Mouse (Mus musculus): Measurements from ENCODE around the gene Mcrip1. TPM values are rescaled to one million over a fixed set of nuclear protein-coding genes. Genes with fewer than 3 reads are reported as not detected.

Gene Mcrip1
- polyA plus RNA-seq, 1 experiment from 2014 or later, result 115 TPM

- 78% methylated on average over 2 of the region's 2 CpGs for WGBS
- H3K9me3 ChIP-seq (ENCODE audit: control insufficient read depth, low read length), result no peaks in the 10 kb centered on the region
- no peak overlapping the region for H3K27ac ChIP-seq (replicated peaks)
- H3K36me3 ChIP-seq (ENCODE audit: control insufficient read depth, insufficient read depth, low read length), result no peaks in the 10 kb centered on the region
- no peak overlapping the region for H3K4me2 ChIP-seq (replicated peaks; ENCODE audit: low read depth)
- no peak for ATAC-seq (ENCODE audit: low FRiP score, low TSS enrichment)
- TF ChIP-seq EP300 (optimal IDR thresholded peaks at IDR 0.05) (no peak), CTCF (IDR thresholded peaks at IDR 0.05; ENCODE audit: low read depth) (no peak)
- H3K4me3 ChIP-seq (ENCODE audit: low read depth, low read length), result no peak overlapping the region
- DNase-seq (ENCODE audit: low spot score), result no peak
- H3K9ac ChIP-seq (ENCODE audit: low read length), result no peak overlapping the region
- H3K27me3 ChIP-seq (ENCODE audit: control insufficient read depth, insufficient read depth, low read length), result no peaks in the 10 kb centered on the region; the same call in 1 of the 2 replicates
- peaks cover 6% of the 10 kb centered on the region; the same call in 1 of the 2 replicates for H3K4me1 ChIP-seq (replicated peaks; ENCODE audit: control insufficient read depth, insufficient read depth)
These were observed 23.6 kb downstream of the Mcrip1 start for GRCm38 (mm10) chr11:120525959-120526358.

DNA sequence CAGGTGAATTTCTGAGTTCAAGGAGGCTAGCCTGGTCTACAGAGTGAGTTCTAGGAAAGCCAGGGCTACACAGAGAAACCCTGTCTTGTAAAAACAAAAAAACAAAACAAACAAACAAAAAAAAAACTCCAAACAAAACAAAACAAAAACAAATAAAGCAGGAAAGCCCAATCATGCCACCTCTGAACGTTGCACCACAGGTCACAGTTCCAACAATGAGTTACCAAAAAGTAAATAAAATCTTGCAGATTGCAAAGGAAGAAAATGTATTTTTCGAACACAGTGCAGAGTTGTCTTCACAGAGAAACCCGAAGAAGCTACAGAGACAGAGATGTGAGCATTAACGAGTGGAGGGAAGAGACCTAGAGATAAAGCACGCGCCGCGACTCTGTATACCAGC lies 26.9 kb downstream of the Mcrip1 start:
- H3K27ac ChIP-seq (replicated peaks), result no peak overlapping the region
- no peak overlapping the region for H3K4me3 ChIP-seq (ENCODE audit: low read depth, low read length)
- H3K27me3 ChIP-seq (ENCODE audit: control insufficient read depth, insufficient read depth, low read length), result no peaks in the 10 kb centered on the region
- H3K36me3 ChIP-seq (ENCODE audit: control insufficient read depth, insufficient read depth, low read length), result no peaks in the 10 kb centered on the region
- H3K4me1 ChIP-seq (replicated peaks; ENCODE audit: control insufficient read depth, insufficient read depth), result no peaks in the 10 kb centered on the region
- 83% methylated on average over 8 of the region's 8 CpGs for WGBS
- H3K9me3 ChIP-seq (ENCODE audit: control insufficient read depth, low read length), result no peaks in the 10 kb centered on the region
- no peak overlapping the region for H3K4me2 ChIP-seq (replicated peaks; ENCODE audit: low read depth)
- no peak overlapping the region for H3K9ac ChIP-seq (ENCODE audit: low read length)
- DNase-seq (ENCODE audit: low spot score), result no peak
- no peak for ATAC-seq (ENCODE audit: low FRiP score, low TSS enrichment)
- no peak for TF ChIP-seq EP300 (optimal IDR thresholded peaks at IDR 0.05)
- no peak for TF ChIP-seq CTCF (IDR thresholded peaks at IDR 0.05; ENCODE audit: low read depth)

DNA sequence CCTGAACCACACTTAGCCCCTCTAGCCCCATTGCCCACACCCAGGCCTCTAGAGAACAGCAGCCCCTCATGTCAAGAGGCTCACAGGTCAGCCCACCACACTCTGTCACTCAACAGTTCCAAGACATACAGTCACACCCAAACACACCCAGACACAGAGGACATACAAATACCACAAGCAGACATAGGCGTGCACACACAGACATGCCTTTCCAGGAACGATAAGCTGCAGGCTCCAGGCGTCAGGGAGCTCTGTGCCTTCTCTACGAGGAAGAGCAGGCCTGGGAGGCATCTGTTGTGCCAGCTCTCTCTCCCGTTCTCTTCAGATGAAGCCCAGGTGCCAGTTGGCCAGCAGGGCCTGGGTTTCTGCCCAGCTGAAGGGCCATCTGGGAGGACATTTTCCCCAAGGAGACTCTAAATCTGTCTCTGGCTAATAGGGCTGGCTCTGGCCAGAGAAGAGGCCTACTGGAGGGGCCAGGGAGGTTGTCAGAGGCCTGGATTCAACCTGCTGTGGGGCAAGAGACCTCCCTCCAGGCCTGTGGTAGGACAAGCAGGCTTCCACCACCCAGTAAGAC lies 28.5 kb downstream of the Mcrip1 start:
- no peaks in the 10 kb centered on the region for H3K4me1 ChIP-seq (replicated peaks; ENCODE audit: control insufficient read depth, insufficient read depth)
- H3K27ac ChIP-seq (replicated peaks), result peak overlapping the region; percentile 82
- 53% methylated on average over 5 of the region's 5 CpGs for WGBS
- no peaks in the 10 kb centered on the region for H3K9me3 ChIP-seq (ENCODE audit: control insufficient read depth, low read length)
- no peak overlapping the region for H3K4me3 ChIP-seq (ENCODE audit: low read depth, low read length)
- H3K27me3 ChIP-seq (ENCODE audit: control insufficient read depth, insufficient read depth, low read length), result no peaks in the 10 kb centered on the region
- ATAC-seq (ENCODE audit: low FRiP score, low TSS enrichment) (peak; percentile 59), DNase-seq (ENCODE audit: low spot score) (peak; percentile 57)
- peak overlapping the region; percentile 47 for H3K9ac ChIP-seq (ENCODE audit: low read length)
- no peaks in the 10 kb centered on the region for H3K36me3 ChIP-seq (ENCODE audit: control insufficient read depth, insufficient read depth, low read length)
- no peak overlapping the region for H3K4me2 ChIP-seq (replicated peaks; ENCODE audit: low read depth)
- TF ChIP-seq EP300 (optimal IDR thresholded peaks at IDR 0.05) (no peak), CTCF (IDR thresholded peaks at IDR 0.05; ENCODE audit: low read depth) (no peak)

- TF ChIP-seq CTCF (IDR thresholded peaks at IDR 0.05; ENCODE audit: low read depth) (no peak), EP300 (optimal IDR thresholded peaks at IDR 0.05) (no peak)
- Histone ChIP-seq H3K9ac (ENCODE audit: low read length) (no peak overlapping the region), H3K27me3 (ENCODE audit: control insufficient read depth, insufficient read depth, low read length) (no peaks in the 10 kb centered on the region), H3K9me3 (ENCODE audit: control insufficient read depth, low read length) (no peaks in the 10 kb centered on the region), H3K4me1 (replicated peaks; ENCODE audit: control insufficient read depth, insufficient read depth) (no peaks in the 10 kb centered on the region), H3K27ac (replicated peaks) (peak overlapping the region; percentile 82), H3K36me3 (ENCODE audit: control insufficient read depth, insufficient read depth, low read length) (no peaks in the 10 kb centered on the region), H3K4me3 (ENCODE audit: low read depth, low read length) (no peak overlapping the region), H3K4me2 (replicated peaks; ENCODE audit: low read depth) (no peak overlapping the region)
- ATAC-seq (ENCODE audit: low FRiP score, low TSS enrichment) (0 out of 2 replicates have a peak, but pooled peaks have one; percentile 11), DNase-seq (ENCODE audit: low spot score) (no peak)
- 69% methylated on average over 9 of the region's 9 CpGs for WGBS
These were observed 29.0 kb downstream of the Mcrip1 start for GRCm38 (mm10) chr11:120520498-120520897.

GRCm38 (mm10) chr11:120519738-120520137 lies 29.8 kb downstream of the Mcrip1 start:
- peak overlapping the region; percentile 82 for H3K27ac ChIP-seq (replicated peaks)

DNA sequence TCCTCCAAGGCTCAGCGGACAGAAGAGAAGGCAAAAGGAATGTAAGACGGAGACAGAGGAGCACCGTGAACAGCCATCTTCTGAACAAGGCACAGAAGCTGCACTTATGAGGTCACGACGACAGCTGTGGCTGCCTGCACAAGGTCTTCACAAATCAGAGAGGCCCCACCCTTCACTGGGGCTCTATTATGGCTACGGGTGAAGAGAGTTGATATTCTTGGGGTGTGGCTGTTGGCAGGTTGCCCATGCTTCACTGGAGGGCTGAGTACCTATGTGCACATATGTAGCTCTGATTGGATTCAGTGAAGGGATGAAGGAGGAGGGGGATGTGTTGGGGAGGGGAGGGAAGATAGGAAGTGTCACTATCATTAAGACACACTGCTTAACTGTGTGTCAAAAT lies 31.0 kb downstream of the Mcrip1 start:
- Histone ChIP-seq H3K4me2 (replicated peaks; ENCODE audit: low read depth) (0 out of 2 replicates have a peak overlapping the region, but pooled peaks have one; percentile 4), H3K9me3 (ENCODE audit: control insufficient read depth, low read length) (no peaks in the 10 kb centered on the region), H3K4me3 (ENCODE audit: low read depth, low read length) (no peak overlapping the region), H3K36me3 (ENCODE audit: control insufficient read depth, insufficient read depth, low read length) (no peaks in the 10 kb centered on the region), H3K4me1 (replicated peaks; ENCODE audit: control insufficient read depth, insufficient read depth) (no peaks in the 10 kb centered on the region), H3K27ac (replicated peaks) (peak overlapping the region; percentile 82), H3K9ac (ENCODE audit: low read length) (no peak overlapping the region), H3K27me3 (ENCODE audit: control insufficient read depth, insufficient read depth, low read length) (no peaks in the 10 kb centered on the region)
- TF ChIP-seq CTCF (IDR thresholded peaks at IDR 0.05; ENCODE audit: low read depth), result no peak
- no peak for TF ChIP-seq EP300 (optimal IDR thresholded peaks at IDR 0.05)
- peak; percentile 89 for DNase-seq (ENCODE audit: low spot score)
- WGBS, result 29% methylated on average over 6 of the region's 6 CpGs
- peak; percentile 66 for ATAC-seq (ENCODE audit: low FRiP score, low TSS enrichment)

More at GRCm38 (mm10) chr11:120519738-120520137, 29.8 kb downstream of the Mcrip1 start:
- Histone ChIP-seq H3K36me3 (ENCODE audit: control insufficient read depth, insufficient read depth, low read length) (no peaks in the 10 kb centered on the region), H3K9me3 (ENCODE audit: control insufficient read depth, low read length) (no peaks in the 10 kb centered on the region), H3K4me1 (replicated peaks; ENCODE audit: control insufficient read depth, insufficient read depth) (no peaks in the 10 kb centered on the region), H3K9ac (ENCODE audit: low read length) (no peak overlapping the region), H3K27me3 (ENCODE audit: control insufficient read depth, insufficient read depth, low read length) (no peaks in the 10 kb centered on the region), H3K4me3 (ENCODE audit: low read depth, low read length) (no peak overlapping the region), H3K4me2 (replicated peaks; ENCODE audit: low read depth) (no peak overlapping the region)
- WGBS, result 47% methylated on average over 9 of the region's 9 CpGs
- no peak for TF ChIP-seq EP300 (optimal IDR thresholded peaks at IDR 0.05)
- no peak for TF ChIP-seq CTCF (IDR thresholded peaks at IDR 0.05; ENCODE audit: low read depth)
- peak; percentile 69 for ATAC-seq (ENCODE audit: low FRiP score, low TSS enrichment)
- peak; percentile 68 for DNase-seq (ENCODE audit: low spot score)
